Mouse (Mus musculus) thymus, adult 2 months (tissue): ENCODE data around the gene Mto1. TPM values are rescaled to one million over a fixed set of nuclear protein-coding genes. Genes with fewer than 3 reads are reported as not detected.
"Not testable (repeated sequence)": the region's sequence is repeated elsewhere in the genome, so short reads cannot be mapped to it uniquely, and the experiment has no call there.

ENCODE experiments used
- DNase-seq: peaks from one replicate; pipeline ENCODE4 v3.0.0; 2021
- H3K27ac ChIP-seq: fragments of 200-500 bp; 2 replicates; pipeline ENCODE4 v1.5.1; 2012; ENCODE audit warnings: low read length, control low read depth; ENCODE audit not compliant: control insufficient read depth, insufficient read depth
- H3K27me3 ChIP-seq: fragments of 200-500 bp; 2 replicates; pipeline ENCODE4 v1.6.1; 2012; ENCODE audit warnings: mild to moderate bottlenecking, low read length, moderate library complexity, mixed read lengths; ENCODE audit not compliant: control insufficient read depth, insufficient read depth
- H3K36me3 ChIP-seq: fragments of 200-500 bp; 2 replicates; pipeline ENCODE4 v1.6.1; 2012; ENCODE audit warnings: mild to moderate bottlenecking, low read length, moderate library complexity; ENCODE audit not compliant: control insufficient read depth, insufficient read depth
- H3K4me1 ChIP-seq: fragments of 200-500 bp; replicated peaks from 2 replicates; pipeline ENCODE4 v1.6.1; 2012; ENCODE audit warnings: low read length; ENCODE audit not compliant: control insufficient read depth, insufficient read depth
- H3K4me3 ChIP-seq: fragments of 200-500 bp; 2 replicates; pipeline ENCODE4 v1.5.1; 2012; ENCODE audit warnings: mild to moderate bottlenecking, low read length, control low read depth, moderate library complexity; ENCODE audit not compliant: control insufficient read depth, insufficient read depth
- CTCF ChIP-seq: fragments of 200-500 bp; IDR thresholded peaks from 2 replicates; pipeline ENCODE4 v1.5.1; 2012; ENCODE audit warnings: mild to moderate bottlenecking, control low read depth, low read length, moderate library complexity, borderline replicate concordance; ENCODE audit not compliant: control insufficient read depth, poor library complexity, insufficient read depth; ENCODE audit errors: extremely low read depth
- POLR2A ChIP-seq: fragments of 200-500 bp; IDR thresholded peaks from 2 replicates; pipeline ENCODE4 v1.6.1; 2012; ENCODE audit warnings: mild to moderate bottlenecking, low read length, control low read depth, moderate library complexity; ENCODE audit not compliant: control insufficient read depth, poor library complexity, insufficient read depth; ENCODE audit errors: extremely low read depth
- WGBS: fragments of 180-500 bp; shearing (Covaris S2); methylation state at CpG from one replicate; pipeline ENCODE4 v1.1.7; 2018; 5-methylcytosine and 5-hydroxymethylcytosine counted together
- polyA plus RNA-seq: library from polyadenylated mRNA; depleted of rRNA; stranded (reverse); fragments of >200 nt; gene quantifications from 2 replicates; pipeline ENCODE4 v1.2.3, GENCODE M21; 2012

Gene Mto1
- polyA plus RNA-seq, 1 experiment = 22.5 TPM

DNA sequence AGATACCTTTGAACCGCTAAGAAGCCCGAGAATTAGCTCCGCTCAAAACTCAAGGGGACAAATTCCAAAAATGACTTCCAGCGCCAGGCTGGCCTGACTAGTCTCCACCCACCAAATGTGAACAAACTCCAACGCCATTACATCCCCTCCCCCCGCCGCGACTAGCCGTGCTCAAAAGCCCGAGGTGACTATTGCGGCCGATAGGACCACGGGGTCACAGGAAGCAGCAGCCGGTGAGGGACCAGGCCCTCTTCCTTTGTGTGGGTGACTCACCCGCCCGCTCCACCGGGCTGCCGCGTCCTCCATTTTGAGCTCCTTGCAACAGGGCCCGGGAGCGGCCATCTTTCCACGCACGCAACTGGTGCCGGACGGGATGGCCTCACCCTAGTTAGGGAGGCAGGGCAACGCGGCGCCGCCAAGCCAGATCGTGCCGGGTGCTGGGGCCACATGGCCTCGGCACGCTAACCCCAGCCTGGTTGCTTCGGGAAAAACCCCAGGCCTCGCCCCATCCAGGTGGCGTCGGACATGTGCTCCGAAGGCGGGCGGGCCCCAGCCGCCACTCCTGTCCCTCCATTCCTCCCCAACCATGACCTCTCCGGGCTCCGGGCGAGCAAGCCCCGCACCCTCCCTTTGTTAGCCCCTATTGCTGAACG lies 32.8 kb downstream of the Mto1 start:
- peaks cover 35% of the 10 kb centered on the region for H3K36me3 ChIP-seq
- H3K4me1 ChIP-seq = peaks cover 2% of the 10 kb centered on the region; the same call in 1 of the 2 replicates
- under 1% methylated on average over 46 of the region's 46 CpGs for WGBS
- peak overlapping the region; percentile 96 for H3K4me3 ChIP-seq
- DNase-seq = peak; percentile 72
- TF ChIP-seq POLR2A (no peak), CTCF (no peak)
- peak overlapping the region; percentile 63 for H3K27ac ChIP-seq
- H3K27me3 ChIP-seq = no peaks in the 10 kb centered on the region

DNA sequence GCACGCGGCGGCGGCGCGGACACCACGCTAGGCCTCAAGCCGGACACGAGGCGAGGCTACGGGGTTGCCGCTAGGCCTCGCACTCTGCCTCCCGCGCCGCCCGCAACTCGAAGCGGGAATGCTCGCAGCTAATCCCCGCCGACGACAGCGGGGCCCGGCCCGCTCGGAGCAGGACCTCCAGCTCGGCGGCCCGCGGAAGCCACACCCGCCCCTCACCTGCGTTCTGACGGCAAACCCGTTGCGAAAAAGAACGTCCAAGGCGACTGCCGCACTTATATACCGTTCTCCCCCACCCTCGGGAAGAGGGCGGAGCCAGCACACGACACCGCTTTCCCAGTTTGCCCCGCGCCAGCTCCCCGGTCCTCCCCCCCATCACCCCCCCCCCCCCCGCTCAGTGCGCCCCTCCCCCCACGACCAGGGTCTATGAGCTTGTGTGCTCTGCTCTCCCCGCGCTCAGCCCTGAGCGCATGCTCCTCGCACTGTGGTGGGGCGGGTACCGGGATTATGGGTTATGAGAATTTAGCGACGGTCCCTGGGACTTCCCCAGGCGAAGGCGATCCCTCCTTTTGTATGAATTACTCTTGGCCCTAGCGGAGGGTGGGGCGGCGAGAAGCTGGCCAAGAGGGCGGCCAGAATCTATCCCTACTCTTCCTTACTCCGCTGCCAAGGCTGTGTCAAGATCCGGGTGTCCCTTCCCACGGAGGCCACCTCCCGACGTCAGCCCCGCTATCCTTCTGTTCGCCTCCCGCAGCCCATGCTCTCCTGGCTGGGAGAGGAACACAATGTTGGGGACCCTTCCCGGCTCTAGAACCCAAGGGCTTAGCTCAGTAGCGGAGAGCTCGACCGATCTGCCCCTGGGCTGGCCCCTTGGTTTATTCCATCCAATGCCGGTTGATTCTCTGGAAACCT lies 33.7 kb downstream of the Mto1 start:
- H3K36me3 ChIP-seq = peaks cover 28% of the 10 kb centered on the region
- peak overlapping the region; percentile 96 for H3K4me3 ChIP-seq
- peak; percentile 96 for DNase-seq
- no peaks in the 10 kb centered on the region for H3K27me3 ChIP-seq
- H3K27ac ChIP-seq = peak overlapping the region; percentile 63
- WGBS = under 1% methylated on average over 72 of the region's 77 CpGs
- H3K4me1 ChIP-seq = peaks cover 2% of the 10 kb centered on the region; the same call in 1 of the 2 replicates
- TF ChIP-seq POLR2A (peak; percentile 99), CTCF (no peak)

DNA sequence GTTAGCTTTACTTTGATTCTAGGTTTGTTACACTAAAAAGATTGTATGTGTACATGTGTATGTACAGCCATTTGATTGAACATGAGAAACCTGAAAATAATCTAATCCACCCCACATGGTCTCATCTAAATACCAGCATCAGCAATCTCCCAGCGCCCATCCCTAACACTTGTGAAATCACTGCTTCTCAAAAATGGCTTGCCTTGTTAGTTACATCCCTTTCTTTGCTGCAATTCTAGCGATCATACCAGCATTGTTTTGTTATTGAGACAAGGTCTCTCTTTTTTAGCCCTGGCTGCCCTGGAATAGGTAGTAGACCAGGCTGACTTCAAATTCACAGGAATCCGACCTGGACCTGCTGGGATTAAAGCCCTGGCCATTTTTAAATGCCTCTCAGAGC lies 34.4 kb downstream of the Mto1 start:
- Histone ChIP-seq H3K4me1 (peaks cover 2% of the 10 kb centered on the region; the same call in 1 of the 2 replicates), H3K27ac (no peak overlapping the region), H3K4me3 (peak overlapping the region; percentile 85; the same call in 1 of the 2 replicates), H3K36me3 (peaks cover 20% of the 10 kb centered on the region), H3K27me3 (no peaks in the 10 kb centered on the region)
- DNase-seq = no peak
- TF ChIP-seq POLR2A (no peak), CTCF (no peak)
- 54% methylated on average over 3 of the region's 3 CpGs for WGBS

DNA sequence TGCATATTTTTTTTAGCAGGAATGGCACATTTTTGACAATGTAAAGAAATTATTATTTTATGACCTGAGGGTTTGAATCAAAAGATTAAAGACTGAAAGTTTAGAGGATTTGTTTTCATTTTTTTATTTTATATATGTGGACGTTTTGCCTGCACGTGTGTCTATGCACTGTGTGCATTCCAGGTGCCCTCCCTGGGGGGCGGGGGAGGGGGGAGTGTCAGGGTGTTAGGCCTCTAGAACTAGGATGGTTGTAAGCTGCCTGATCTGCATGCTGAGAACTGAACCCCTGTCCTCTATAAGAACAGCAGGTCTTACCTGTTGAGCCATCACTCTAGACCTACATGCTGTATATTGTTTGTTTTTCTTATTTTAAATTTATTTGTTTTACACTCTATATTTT lies 36.7 kb downstream of the Mto1 start:
- TF ChIP-seq CTCF = no peak
- TF ChIP-seq POLR2A = no peak
- peaks cover 2% of the 10 kb centered on the region; the same call in 1 of the 2 replicates for H3K36me3 ChIP-seq
- H3K4me1 ChIP-seq = peaks cover 2% of the 10 kb centered on the region; the same call in 1 of the 2 replicates
- WGBS = 98% methylated on average over 3 of the region's 3 CpGs
- no peak overlapping the region for H3K27ac ChIP-seq
- H3K27me3 ChIP-seq = no peaks in the 10 kb centered on the region
- DNase-seq = no peak
- H3K4me3 ChIP-seq = no peak overlapping the region

DNA sequence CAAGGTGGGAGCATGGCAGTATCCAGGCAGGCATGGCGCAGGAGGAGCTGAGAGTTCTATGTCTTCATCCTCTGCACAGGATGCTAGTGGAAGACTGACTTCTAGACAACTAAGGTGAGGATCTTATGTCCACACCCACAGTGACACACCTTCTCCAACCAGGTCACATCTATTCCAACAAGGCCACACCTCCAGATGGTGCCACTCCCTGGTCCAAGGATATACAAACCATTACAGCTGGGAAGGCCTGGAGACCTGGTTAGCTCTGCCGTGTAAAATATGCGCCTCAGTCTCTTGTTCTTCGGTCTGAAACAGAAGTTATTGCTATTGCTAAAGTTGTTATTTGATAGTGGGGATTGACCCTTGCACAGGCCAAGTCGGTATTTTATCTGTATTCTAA lies 40.0 kb downstream of the Mto1 start:
- not testable (repeated sequence) for H3K27ac ChIP-seq, H3K4me1 ChIP-seq, DNase-seq, H3K36me3 ChIP-seq, H3K4me3 ChIP-seq, H3K27me3 ChIP-seq
- 96% methylated on average over 5 of the region's 5 CpGs for WGBS

DNA sequence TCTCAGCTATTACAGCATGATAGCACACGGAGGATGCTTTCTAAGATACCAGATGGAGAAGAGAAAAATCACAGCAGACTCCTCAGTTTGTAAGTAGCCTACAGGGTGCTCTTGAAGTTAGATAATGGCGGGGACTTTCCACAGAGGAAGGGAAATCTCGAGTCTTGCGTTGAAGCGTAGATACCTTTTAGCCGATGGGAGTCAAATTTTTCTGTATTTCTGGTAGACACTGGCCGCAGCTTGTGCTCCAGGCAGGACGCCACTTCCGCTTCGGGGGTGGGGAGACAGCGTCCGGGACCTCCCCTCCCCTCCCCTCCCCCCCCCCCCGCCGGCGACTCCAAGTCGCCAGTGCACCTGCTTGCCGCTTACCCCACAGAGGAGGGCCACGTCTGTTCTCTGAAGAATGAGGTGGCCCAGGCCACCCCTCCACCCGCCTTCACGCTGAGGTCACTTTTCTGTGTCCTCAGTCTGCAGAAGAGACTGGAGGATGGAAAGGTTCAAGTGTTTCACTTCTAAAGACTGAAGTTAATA lies 40.9 kb downstream of the Mto1 start, which contains the start of gene Eef1a1:
Gene Eef1a1, minus strand, starts transcription at position 262 of the 531 bp plus-strand sequence.
- Histone ChIP-seq H3K4me3 (peak within 1 kb of the TSS; percentile 26), H3K27me3 (no peaks in the 10 kb centered on the region), H3K27ac (no peak within 1 kb of the TSS), H3K4me1 (no peaks in the 10 kb centered on the region), H3K36me3 (no peaks in the 10 kb centered on the region)
- DNase-seq = peak; percentile 60
- TF ChIP-seq POLR2A (no peak), CTCF (no peak)
- under 1% methylated on average over 19 of the region's 20 CpGs for WGBS

DNA sequence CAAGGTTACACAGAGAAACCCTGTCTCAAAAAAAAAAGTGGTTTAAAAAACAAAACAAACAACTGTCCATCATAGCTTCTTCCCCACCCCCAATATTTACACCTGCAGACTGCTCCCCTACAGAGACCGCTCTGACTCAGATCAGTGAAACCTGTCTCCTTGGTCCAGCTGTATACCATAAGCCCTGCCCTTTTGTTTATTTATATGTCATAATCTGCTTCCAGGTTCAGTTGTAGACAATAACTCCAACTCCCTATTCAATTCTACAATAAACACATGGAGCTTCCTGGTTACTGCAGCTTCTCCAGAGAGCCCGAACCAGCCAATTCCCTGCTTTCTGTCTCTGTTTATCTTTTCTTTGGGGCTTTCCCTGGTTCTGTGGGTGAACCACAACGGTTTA lies 43.2 kb downstream of the Mto1 start:
- no peak for DNase-seq
- H3K27me3 ChIP-seq = no peaks in the 10 kb centered on the region
- 89% methylated on average over 3 of the region's 3 CpGs for WGBS
- no peak overlapping the region for H3K4me3 ChIP-seq
- no peaks in the 10 kb centered on the region for H3K36me3 ChIP-seq
- H3K4me1 ChIP-seq = no peaks in the 10 kb centered on the region
- H3K27ac ChIP-seq = no peak overlapping the region
- TF ChIP-seq POLR2A (no peak), CTCF (no peak)
